Mouse (Mus musculus) thymus, adult 2 months (tissue): ENCODE measurements at regions not wholly inside any gene's neighbourhood (a gene's known extent, or its start where the extent isn't known, plus 50 kb on each side); places are given as distances from the start of the nearest gene placed in this dataset.

Experiments
- CTCF ChIP-seq: fragments of 200-500 bp; IDR thresholded peaks from 2 replicates; pipeline ENCODE4 v1.5.1; 2012; ENCODE audit warnings: mild to moderate bottlenecking, control low read depth, low read length, moderate library complexity, borderline replicate concordance; ENCODE audit not compliant: control insufficient read depth, poor library complexity, insufficient read depth; ENCODE audit errors: extremely low read depth
- POLR2A ChIP-seq: fragments of 200-500 bp; IDR thresholded peaks from 2 replicates; pipeline ENCODE4 v1.6.1; 2012; ENCODE audit warnings: mild to moderate bottlenecking, low read length, control low read depth, moderate library complexity; ENCODE audit not compliant: control insufficient read depth, poor library complexity, insufficient read depth; ENCODE audit errors: extremely low read depth

DNA sequence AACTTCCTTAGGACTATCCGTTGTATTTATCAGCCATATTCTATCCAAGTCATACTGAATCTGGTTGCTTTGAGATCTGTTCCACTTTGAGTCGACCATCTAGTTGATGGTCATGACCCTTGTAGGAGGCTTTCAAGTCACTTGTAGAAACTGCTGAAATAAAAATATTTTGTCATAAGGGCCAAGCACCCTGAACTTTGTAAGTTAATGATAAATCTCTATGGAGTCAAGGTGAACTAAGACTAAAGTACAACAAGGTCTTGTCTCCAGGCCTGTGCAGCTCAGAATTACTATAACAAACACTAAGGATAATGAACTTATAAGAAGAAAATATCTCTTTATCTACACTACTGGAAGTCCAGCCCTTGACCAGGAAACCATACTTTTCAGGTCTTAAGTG is 193.8 kb upstream of the Plxna2 start:
- TF ChIP-seq POLR2A: no peak
- no peak for TF ChIP-seq CTCF
